Mouse (Mus musculus) midbrain, embryonic 10.5 days (tissue): ENCODE data around the gene Mrtfb. TPM values are rescaled to one million over a fixed set of nuclear protein-coding genes. Genes with fewer than 3 reads are reported as not detected.

Source experiments
- DNase-seq: peaks from one replicate; pipeline ENCODE4 v3.0.0-alpha.2; 2017; ENCODE audit warnings: low spot score
- H3K27ac ChIP-seq: fragments of 300-500 bp; sonication (generic); replicated peaks from 2 replicates; pipeline ENCODE4 v1.5.1; 2016; ENCODE audit warnings: mild to moderate bottlenecking
- H3K27me3 ChIP-seq: fragments of 300-500 bp; sonication (generic); 2 replicates; pipeline ENCODE4 v1.6.1; 2016; ENCODE audit warnings: low read depth, mild to moderate bottlenecking; ENCODE audit not compliant: poor library complexity, severe bottlenecking
- H3K36me3 ChIP-seq: fragments of 300-500 bp; sonication (generic); 2 replicates; pipeline ENCODE4 v1.6.1; 2016; ENCODE audit warnings: mild to moderate bottlenecking, moderate library complexity
- H3K4me1 ChIP-seq: fragments of 300-500 bp; sonication (generic); 2 replicates; pipeline ENCODE4 v1.6.1; 2016
- H3K4me3 ChIP-seq: fragments of 300-500 bp; sonication (generic); 2 replicates; pipeline ENCODE4 v1.5.1; 2016; ENCODE audit warnings: mild to moderate bottlenecking, moderate library complexity
- H3K9me3 ChIP-seq: fragments of 300-500 bp; sonication (generic); replicated peaks from 2 replicates; pipeline ENCODE4 v1.6.1; 2016; ENCODE audit warnings: mild to moderate bottlenecking
- WGBS: fragments of 180-500 bp; shearing (Covaris S2); methylation state at CpG from one replicate; pipeline ENCODE4 v1.1.7; 2016; 5-methylcytosine and 5-hydroxymethylcytosine counted together
- polyA plus RNA-seq: library from polyadenylated mRNA; unstranded; fragments of >200 nt; fragmentation: Nextera tagmentation; extraction: Ambion mirVana; gene quantifications from 2 replicates; pipeline ENCODE4 v1.2.1, GENCODE M21; 2016

Gene Mrtfb
- polyA plus RNA-seq, 1 experiment from 2014 or later: 14.9 TPM

GRCm38 (mm10) chr16:13363141-13363540 lies 106.9 kb downstream of the Mrtfb start:
- Histone ChIP-seq H3K27ac (no peak overlapping the region), H3K9me3 (no peaks in the 10 kb centered on the region), H3K36me3 (no peaks in the 10 kb centered on the region), H3K4me3 (no peak overlapping the region), H3K4me1 (peaks cover 29% of the 10 kb centered on the region), H3K27me3 (no peaks in the 10 kb centered on the region)
- DNase-seq: no peak
- 75% methylated on average over 5 of the region's 5 CpGs for WGBS

DNA sequence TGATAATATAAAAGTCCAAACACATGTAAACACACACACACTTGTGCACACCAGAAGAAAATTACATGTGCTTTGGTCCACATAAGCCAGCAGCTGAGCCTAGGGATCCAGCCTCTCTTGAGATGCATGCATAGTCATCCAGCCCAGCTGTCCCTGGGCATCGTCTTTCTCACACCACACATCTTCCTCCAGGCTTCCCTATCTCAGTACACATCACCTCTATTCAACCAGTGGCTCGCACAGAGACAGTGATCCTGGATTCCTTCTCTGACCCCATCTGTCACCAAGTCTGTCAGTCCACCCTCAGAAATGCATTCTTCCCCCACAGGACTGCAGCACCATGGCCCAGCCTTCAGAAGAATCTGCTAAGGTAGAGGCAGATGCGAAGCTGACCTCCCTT lies 107.9 kb downstream of the Mrtfb start:
- Histone ChIP-seq H3K27me3 (no peaks in the 10 kb centered on the region), H3K27ac (peak overlapping the region; percentile 4; the same call in 1 of the 2 replicates), H3K4me3 (no peak overlapping the region), H3K36me3 (no peaks in the 10 kb centered on the region), H3K9me3 (no peaks in the 10 kb centered on the region), H3K4me1 (peaks cover 23% of the 10 kb centered on the region)
- WGBS: 68% methylated on average over 3 of the region's 3 CpGs
- no peak for DNase-seq

GRCm38 (mm10) chr16:13366256-13366655 lies 110.0 kb downstream of the Mrtfb start:
- 90% methylated on average over 1 of the region's 1 CpGs for WGBS
- H3K9me3 ChIP-seq: no peaks in the 10 kb centered on the region
- no peak overlapping the region for H3K27ac ChIP-seq
- H3K36me3 ChIP-seq: no peaks in the 10 kb centered on the region
- DNase-seq: no peak
- no peaks in the 10 kb centered on the region for H3K27me3 ChIP-seq
- H3K4me1 ChIP-seq: peaks cover 20% of the 10 kb centered on the region
- H3K4me3 ChIP-seq: no peak overlapping the region

GRCm38 (mm10) chr16:13366802-13367465 lies 110.7 kb downstream of the Mrtfb start:
- no peak for DNase-seq
- H3K4me3 ChIP-seq: no peak overlapping the region
- no peaks in the 10 kb centered on the region for H3K9me3 ChIP-seq
- peaks cover 24% of the 10 kb centered on the region for H3K4me1 ChIP-seq
- H3K27me3 ChIP-seq: no peaks in the 10 kb centered on the region
- 52% methylated on average over 4 of the region's 4 CpGs for WGBS
- no peaks in the 10 kb centered on the region for H3K36me3 ChIP-seq
- H3K27ac ChIP-seq: no peak overlapping the region

DNA sequence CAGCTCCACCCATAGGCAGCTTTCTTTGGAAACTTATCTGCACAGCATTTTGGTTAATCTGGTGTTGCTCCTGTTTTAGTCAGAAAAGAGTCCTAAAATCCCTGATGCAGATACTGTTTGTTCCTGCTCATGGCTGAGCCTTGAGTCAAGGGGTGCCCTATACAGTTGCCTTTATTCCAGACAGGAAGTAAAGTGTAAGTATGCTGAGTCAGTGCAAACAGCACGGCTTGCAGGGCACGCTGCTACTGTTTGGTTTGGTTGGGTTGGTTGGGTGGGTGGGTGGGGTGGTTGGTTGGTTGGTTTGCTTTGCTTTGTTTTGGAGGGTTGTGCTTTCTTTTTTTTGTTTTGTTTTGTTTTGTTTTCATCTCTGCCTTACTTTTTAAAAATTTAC lies 111.2 kb downstream of the Mrtfb start:
- Histone ChIP-seq H3K27ac (no peak overlapping the region), H3K9me3 (no peaks in the 10 kb centered on the region), H3K4me1 (peaks cover 26% of the 10 kb centered on the region), H3K27me3 (no peaks in the 10 kb centered on the region), H3K36me3 (no peaks in the 10 kb centered on the region), H3K4me3 (no peak overlapping the region)
- 90% methylated on average over 2 of the region's 2 CpGs for WGBS
- no peak for DNase-seq

- H3K27me3 ChIP-seq: no peaks in the 10 kb centered on the region
- peaks cover 26% of the 10 kb centered on the region for H3K4me1 ChIP-seq
- no peaks in the 10 kb centered on the region for H3K9me3 ChIP-seq
- WGBS: 92% methylated on average over 1 of the region's 1 CpGs
- H3K4me3 ChIP-seq: no peak overlapping the region
- H3K27ac ChIP-seq: no peak overlapping the region
- DNase-seq: no peak
- H3K36me3 ChIP-seq: no peaks in the 10 kb centered on the region
These were observed 112.4 kb downstream of the Mrtfb start for GRCm38 (mm10) chr16:13368645-13369044.

DNA sequence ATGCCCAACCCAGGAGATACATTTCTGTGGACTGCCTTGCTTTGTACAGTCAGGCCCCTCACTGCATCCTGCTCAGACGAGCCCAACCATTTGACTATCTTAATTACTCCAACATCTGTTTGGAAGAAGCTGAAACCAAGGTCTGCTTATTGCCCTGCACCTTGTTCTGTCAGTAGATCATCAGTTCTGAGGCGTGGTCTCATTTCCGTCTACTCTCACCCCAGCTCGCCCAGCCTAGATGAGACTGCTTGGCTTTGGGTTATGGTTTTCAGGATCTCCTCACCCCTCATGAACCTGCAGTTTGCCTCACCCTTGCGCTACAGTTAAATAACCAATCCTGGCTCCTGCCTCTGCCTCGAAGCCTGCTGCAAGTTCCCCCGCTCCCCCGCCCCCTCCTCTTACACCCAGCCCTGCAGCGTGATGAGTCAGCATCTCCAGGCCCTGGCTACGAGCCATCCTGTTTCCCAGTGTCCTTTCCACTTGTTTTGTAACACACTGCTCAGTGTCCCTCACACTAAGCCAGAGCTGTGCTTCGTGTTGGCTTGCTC lies 115.5 kb downstream of the Mrtfb start:
- 44% methylated on average over 11 of the region's 11 CpGs for WGBS
- Histone ChIP-seq H3K36me3 (no peaks in the 10 kb centered on the region), H3K27ac (0 out of 2 replicates have a peak overlapping the region, but pooled peaks have one; percentile 6)

DNA sequence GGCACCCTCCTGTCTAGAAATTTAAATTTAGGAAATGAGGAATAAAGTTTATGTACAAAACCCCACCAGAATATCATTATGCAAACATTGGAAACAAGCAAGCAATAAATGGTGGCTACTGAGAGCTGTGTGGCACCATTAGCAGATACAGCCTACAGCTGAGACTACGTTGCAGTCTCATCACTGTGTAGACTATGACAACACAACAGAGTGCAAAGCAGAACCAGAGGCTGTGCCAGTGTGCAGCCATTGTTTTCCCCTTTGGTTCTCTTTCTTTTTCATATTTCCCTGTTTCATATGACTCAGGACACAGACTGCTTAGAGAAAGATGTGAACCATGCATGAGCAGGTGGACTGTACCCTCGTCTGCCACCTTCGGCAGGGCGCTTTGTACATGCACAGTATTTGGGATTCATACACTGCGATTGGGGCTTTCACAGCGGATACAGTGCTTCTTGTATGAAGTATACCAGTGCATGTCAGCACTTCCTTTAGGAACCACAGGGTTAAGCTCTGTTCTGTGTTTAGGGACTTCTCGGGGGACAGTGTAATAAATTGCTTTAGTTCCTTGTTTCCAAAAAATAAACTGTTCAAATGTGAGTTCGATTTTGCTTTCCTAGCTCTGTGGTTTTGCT lies 116.7 kb downstream of the Mrtfb start:
- Histone ChIP-seq H3K27ac (no peak overlapping the region), H3K9me3 (no peaks in the 10 kb centered on the region), H3K36me3 (no peaks in the 10 kb centered on the region), H3K27me3 (no peaks in the 10 kb centered on the region), H3K4me3 (no peak overlapping the region), H3K4me1 (peaks cover 6% of the 10 kb centered on the region)
- WGBS: 94% methylated on average over 8 of the region's 8 CpGs
- no peak for DNase-seq

More for the DNA sequence above, 115.5 kb downstream of the Mrtfb start:
- DNase-seq: peak; percentile 40
- H3K27me3 ChIP-seq: no peaks in the 10 kb centered on the region
- no peak overlapping the region for H3K4me3 ChIP-seq
- peaks cover 13% of the 10 kb centered on the region for H3K4me1 ChIP-seq
- no peaks in the 10 kb centered on the region for H3K9me3 ChIP-seq

DNA sequence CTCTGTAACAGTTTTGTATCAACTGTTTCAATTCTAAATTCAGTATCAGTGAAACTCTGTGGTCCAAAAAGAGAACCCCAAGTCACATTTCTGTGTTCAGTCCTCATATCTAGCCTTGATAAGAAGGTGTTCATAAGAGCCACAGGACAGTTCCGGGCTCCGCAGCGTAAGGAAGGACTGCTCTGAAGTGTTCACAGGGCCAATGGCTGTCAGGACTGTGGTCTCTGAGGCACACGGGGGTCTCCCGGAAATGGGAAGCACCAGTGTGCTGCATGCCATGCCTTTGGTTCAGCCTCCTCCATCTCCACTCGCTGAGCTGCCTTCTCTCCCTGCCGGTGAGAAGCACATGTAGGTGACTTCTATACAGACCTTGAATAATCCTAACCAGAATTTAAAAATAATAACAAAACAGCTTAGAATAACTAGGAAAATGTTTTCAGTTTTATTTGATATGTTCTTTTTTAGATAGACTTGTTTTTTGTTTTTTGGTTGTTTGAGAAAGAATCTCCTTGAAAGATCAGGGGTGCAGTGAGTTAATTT lies 120.7 kb downstream of the Mrtfb start:
- 87% methylated on average over 7 of the region's 7 CpGs for WGBS
- Histone ChIP-seq H3K4me1 (peaks cover 2% of the 10 kb centered on the region), H3K9me3 (no peaks in the 10 kb centered on the region), H3K27me3 (no peaks in the 10 kb centered on the region), H3K4me3 (no peak overlapping the region), H3K27ac (no peak overlapping the region), H3K36me3 (no peaks in the 10 kb centered on the region)
- no peak for DNase-seq

DNA sequence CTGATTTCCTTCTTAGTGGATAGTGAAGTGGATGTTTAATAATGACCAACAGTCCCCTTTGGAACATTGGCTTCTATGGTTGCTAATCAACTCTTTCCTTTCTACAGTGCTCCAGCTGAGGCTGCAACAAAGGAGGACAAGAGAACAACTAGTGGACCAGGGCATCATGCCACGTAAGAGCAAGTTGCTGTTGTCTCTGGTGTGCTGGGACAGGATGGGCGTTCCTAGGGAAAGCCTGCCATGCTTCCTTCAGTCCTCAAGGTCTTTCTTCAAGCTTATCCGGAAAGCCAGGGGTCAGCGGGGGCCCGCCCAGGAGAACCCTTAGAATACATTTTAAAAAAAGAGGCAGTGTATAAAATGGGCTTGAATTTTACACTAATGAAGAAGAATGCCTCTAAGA lies 121.9 kb downstream of the Mrtfb start:
- Histone ChIP-seq H3K9me3 (no peaks in the 10 kb centered on the region), H3K27ac (no peak overlapping the region), H3K36me3 (no peaks in the 10 kb centered on the region), H3K4me3 (no peak overlapping the region), H3K27me3 (no peaks in the 10 kb centered on the region), H3K4me1 (no peaks in the 10 kb centered on the region)
- WGBS: 89% methylated on average over 5 of the region's 5 CpGs
- DNase-seq: no peak

DNA sequence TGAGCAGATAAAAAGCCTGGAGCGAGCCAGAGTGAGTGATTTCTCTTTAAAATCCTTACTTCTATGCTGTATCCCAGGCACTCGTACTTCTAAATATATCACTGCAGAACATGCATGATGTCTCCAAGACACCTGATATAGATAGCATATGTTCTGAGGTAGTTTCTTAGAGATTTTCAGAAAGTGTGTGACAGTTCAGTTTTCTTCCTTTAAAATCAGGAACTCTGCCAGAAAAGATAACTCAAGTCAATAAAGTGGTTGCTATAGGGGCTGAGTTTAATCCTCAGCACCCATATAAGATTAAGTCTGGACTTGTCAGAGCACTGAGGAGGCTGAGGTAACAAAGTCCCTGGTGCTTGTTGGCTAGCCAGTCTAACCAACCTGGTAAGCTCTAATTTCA lies 123.6 kb downstream of the Mrtfb start:
- no peak overlapping the region for H3K27ac ChIP-seq
- 92% methylated on average over 2 of the region's 2 CpGs for WGBS
- no peaks in the 10 kb centered on the region for H3K9me3 ChIP-seq
- no peak for DNase-seq
- no peak overlapping the region for H3K4me3 ChIP-seq
- no peaks in the 10 kb centered on the region for H3K4me1 ChIP-seq
- no peaks in the 10 kb centered on the region for H3K27me3 ChIP-seq
- peaks cover 12% of the 10 kb centered on the region for H3K36me3 ChIP-seq

- no peaks in the 10 kb centered on the region for H3K9me3 ChIP-seq
- H3K27ac ChIP-seq: no peak overlapping the region
- WGBS: 93% methylated on average over 2 of the region's 2 CpGs
- DNase-seq: no peak
- H3K4me1 ChIP-seq: no peaks in the 10 kb centered on the region
- no peak overlapping the region for H3K4me3 ChIP-seq
- no peaks in the 10 kb centered on the region for H3K27me3 ChIP-seq
- H3K36me3 ChIP-seq: peaks cover 30% of the 10 kb centered on the region
These were observed 125.5 kb downstream of the Mrtfb start for GRCm38 (mm10) chr16:13381771-13382170.

DNA sequence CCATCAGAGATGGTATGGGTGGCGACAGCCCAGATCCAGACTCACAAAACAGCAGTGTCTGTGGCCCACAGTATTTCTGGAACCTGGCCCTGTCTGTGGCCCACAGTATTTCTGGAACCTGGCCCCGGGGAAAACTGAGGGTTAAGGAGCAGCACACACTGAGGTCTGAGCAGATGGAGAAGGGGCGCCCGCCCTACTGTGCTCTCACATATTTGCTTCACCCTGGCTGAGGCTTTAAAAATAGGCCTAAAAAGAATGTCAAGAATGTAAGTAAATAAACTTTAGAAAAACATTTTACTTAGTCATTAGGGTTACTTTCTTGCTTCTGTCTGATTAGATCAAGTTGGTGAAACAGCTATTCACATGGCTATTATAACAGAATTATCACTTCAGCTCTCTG lies 131.0 kb downstream of the Mrtfb start:
- Histone ChIP-seq H3K36me3 (peaks cover 55% of the 10 kb centered on the region), H3K27me3 (no peaks in the 10 kb centered on the region), H3K9me3 (no peaks in the 10 kb centered on the region), H3K27ac (no peak overlapping the region), H3K4me1 (no peaks in the 10 kb centered on the region), H3K4me3 (no peak overlapping the region)
- 88% methylated on average over 4 of the region's 4 CpGs for WGBS
- no peak for DNase-seq
